Mouse (Mus musculus) heart, embryonic 14.5 days (tissue): ENCODE results near the gene Arhgap31. TPM values are rescaled to one million over a fixed set of nuclear protein-coding genes. Genes with fewer than 3 reads are reported as not detected.

Source experiments
- ATAC-seq: fragments of 200-750 bp; cut with Nextera tagmentation; 2 replicates; pipeline ENCODE4 v1.8.0; 2017; ENCODE audit warnings: low read depth, moderate TSS enrichment; ENCODE audit not compliant: insufficient number of reproducible peaks, insufficient read depth, low FRiP score
- H3K27ac ChIP-seq, 2 experiments: fragments of 200-500 bp in 1 of 2; fragments of 300-500 bp in 1 of 2; sonication (generic) in 1 of 2; replicated peaks in 1 of 2; 2 replicates each; pipeline ENCODE4 v1.5.1; 2012 to 2014; ENCODE audit warnings: low read depth in 2 of 2, low read length in 2 of 2, control low read depth in 1 of 2, mild to moderate bottlenecking in 1 of 2, mixed read lengths in 1 of 2; ENCODE audit not compliant: control insufficient read depth in 1 of 2, insufficient read depth in 1 of 2
- H3K27me3 ChIP-seq: fragments of 300-500 bp; sonication (generic); 2 replicates; pipeline ENCODE4 v1.6.1; 2014; ENCODE audit warnings: mild to moderate bottlenecking, low read length, control low read depth; ENCODE audit not compliant: control insufficient read depth, insufficient read depth
- H3K36me3 ChIP-seq: fragments of 300-500 bp; sonication (generic); 2 replicates; pipeline ENCODE4 v1.6.1; 2014; ENCODE audit warnings: mild to moderate bottlenecking, control low read depth, low read length, mixed read lengths; ENCODE audit not compliant: control insufficient read depth, insufficient read depth
- H3K4me1 ChIP-seq, 2 experiments: fragments of 200-500 bp in 1 of 2; fragments of 300-500 bp in 1 of 2; sonication (generic) in 1 of 2; 2 replicates each; pipeline ENCODE4 v1.6.1; 2012 to 2014; ENCODE audit warnings: low read length in 2 of 2, control low read depth in 1 of 2, mixed read lengths in 1 of 2; ENCODE audit not compliant: control insufficient read depth in 2 of 2, insufficient read depth in 2 of 2
- H3K4me2 ChIP-seq: fragments of 300-500 bp; sonication (generic); 2 replicates; pipeline ENCODE4 v1.6.1; 2014; ENCODE audit warnings: mild to moderate bottlenecking, low read length
- H3K4me3 ChIP-seq, 2 experiments: fragments of 200-500 bp in 1 of 2; fragments of 300-500 bp in 1 of 2; sonication (generic) in 1 of 2; 2 replicates each; pipeline ENCODE4 v1.5.1; 2012 to 2014; ENCODE audit warnings: low read length in 2 of 2, mild to moderate bottlenecking in 2 of 2, control low read depth in 1 of 2, low read depth in 1 of 2, moderate library complexity in 1 of 2; ENCODE audit not compliant: control insufficient read depth in 1 of 2, insufficient read depth in 1 of 2
- H3K9ac ChIP-seq: fragments of 300-500 bp; sonication (generic); 2 replicates; pipeline ENCODE4 v1.6.1; 2014; ENCODE audit warnings: mild to moderate bottlenecking, low read length
- H3K9me3 ChIP-seq: fragments of 300-500 bp; sonication (generic); 2 replicates; pipeline ENCODE4 v1.6.1; 2016; ENCODE audit warnings: low read length, control low read depth; ENCODE audit not compliant: control insufficient read depth
- WGBS: fragments of 180-500 bp; shearing (Covaris S2); extraction: QIAGEN DNeasy Blood & Tissue Kit; methylation state at CpG from one replicate; pipeline ENCODE4 v1.1.7; 2014; 5-methylcytosine and 5-hydroxymethylcytosine counted together
- polyA plus RNA-seq: library from polyadenylated mRNA; unstranded; fragments of >200 nt; fragmentation: Nextera tagmentation; extraction: Ambion mirVana; gene quantifications from 2 replicates; pipeline ENCODE4 v1.2.1, GENCODE M21; 2014

Arhgap31 gene
- polyA plus RNA-seq, 1 experiment from 2014 or later, result 51.3 TPM

- Histone ChIP-seq H3K4me3 (peak overlapping the region; percentile 92 to 94), H3K27ac (peak overlapping the region; percentile 76 to 84), H3K4me1 (peaks cover 2 to 9% of the 10 kb centered on the region in 2 experiments; a peak in 2 of 4 replicates), H3K27me3 (no peaks in the 10 kb centered on the region; the same call in 1 of the 2 replicates), H3K36me3 (peaks cover 23% of the 10 kb centered on the region), H3K4me2 (peak overlapping the region; percentile 82), H3K9ac (peak overlapping the region; percentile 88), H3K9me3 (no peaks in the 10 kb centered on the region)
- ATAC-seq, result peak; percentile 92
- WGBS, result 6% methylated on average over 37 of the region's 37 CpGs
Observed at GRCm38 (mm10) chr16:38562131-38562967, 150.7 kb downstream of the Arhgap31 start.

- no peaks in the 10 kb centered on the region for H3K9me3 ChIP-seq
- H3K4me3 ChIP-seq, result no peak within 1 kb of the TSS
- no peak within 1 kb of the TSS for H3K27ac ChIP-seq
- H3K4me1 ChIP-seq, result peaks cover 0 to under 1% of the 10 kb centered on the region in 2 experiments; a peak in 1 of 4 replicates
- H3K36me3 ChIP-seq, result no peaks in the 10 kb centered on the region
- H3K9ac ChIP-seq, result no peak within 1 kb of the TSS
- no peak within 1 kb of the TSS for H3K4me2 ChIP-seq
- 68% methylated on average over 3 of the region's 3 CpGs for WGBS
- ATAC-seq, result no peak
- H3K27me3 ChIP-seq, result peaks cover 3% of the 10 kb centered on the region; the same call in 1 of the 2 replicates
Observed at GRCm38 (mm10) chr16:38558221-38558748, 154.8 kb downstream of the Arhgap31 start, which contains the start of gene Tmem39a. Gene Tmem39a, plus strand, starts transcription at chr16:38558698.

GRCm38 (mm10) chr16:38555988-38556387, 157.1 kb downstream of the Arhgap31 start:
- Histone ChIP-seq H3K4me2 (no peak overlapping the region), H3K36me3 (no peaks in the 10 kb centered on the region), H3K9me3 (no peaks in the 10 kb centered on the region), H3K27me3 (peaks cover 8% of the 10 kb centered on the region; the same call in 1 of the 2 replicates), H3K4me3 (no peak overlapping the region), H3K27ac (no peak overlapping the region), H3K9ac (no peak overlapping the region), H3K4me1 (no peaks in the 10 kb centered on the region)
- WGBS, result 77% methylated on average over 3 of the region's 3 CpGs
- no peak for ATAC-seq

- WGBS, result 3% methylated on average over 54 of the region's 54 CpGs
- peak; percentile 88 for ATAC-seq
- Histone ChIP-seq H3K9ac (peak within 1 kb of the TSS; percentile 83), H3K4me3 (peak within 1 kb of the TSS; percentile 66 to 82), H3K27me3 (0 out of 2 replicates have a peak, but pooled peaks cover 8% of the 10 kb centered on the region), H3K4me1 (peaks cover 0 to 9% of the 10 kb centered on the region in 2 experiments; a peak in 3 of 4 replicates), H3K4me2 (peak within 1 kb of the TSS; percentile 83), H3K27ac (no peak within 1 kb of the TSS), H3K9me3 (no peaks in the 10 kb centered on the region), H3K36me3 (peaks cover 31% of the 10 kb centered on the region)
Observed at GRCm38 (mm10) chr16:38549479-38550396, 163.3 kb downstream of the Arhgap31 start, which contains the start of gene Poglut1. Gene Poglut1, minus strand, starts transcription at chr16:38550258.

Other genes with a start within 250 kb of the Arhgap31 start
- 34.4 and 35.8 TPM in 2 replicates for gene Timmdc1, start 190.6 kb downstream of the Arhgap31 start, polyA plus RNA-seq
- gene Poglut1, start 163.0 kb downstream of the Arhgap31 start, polyA plus RNA-seq, result 29.1 and 30.4 TPM in 2 replicates
- 52.7 and 63.8 TPM in 2 replicates for gene Tmem39a, start 154.6 kb downstream of the Arhgap31 start, polyA plus RNA-seq
- 26.2 and 27.4 TPM in 2 replicates for gene B4galt4, start 29.0 kb upstream of the Arhgap31 start, polyA plus RNA-seq
- gene Upk1b, start 87.1 kb upstream of the Arhgap31 start, polyA plus RNA-seq, result 16.4 and 19.4 TPM in 2 replicates
- not detected in 2 replicates for gene 4930435E12Rik, start 115.5 kb upstream of the Arhgap31 start, polyA plus RNA-seq
- 0.19 and 0.36 TPM in 2 replicates for gene Igsf11, start 179.4 kb upstream of the Arhgap31 start, polyA plus RNA-seq